ENCODE assay signal across 8 mouse cellular contexts in the genomic region with DNA sequence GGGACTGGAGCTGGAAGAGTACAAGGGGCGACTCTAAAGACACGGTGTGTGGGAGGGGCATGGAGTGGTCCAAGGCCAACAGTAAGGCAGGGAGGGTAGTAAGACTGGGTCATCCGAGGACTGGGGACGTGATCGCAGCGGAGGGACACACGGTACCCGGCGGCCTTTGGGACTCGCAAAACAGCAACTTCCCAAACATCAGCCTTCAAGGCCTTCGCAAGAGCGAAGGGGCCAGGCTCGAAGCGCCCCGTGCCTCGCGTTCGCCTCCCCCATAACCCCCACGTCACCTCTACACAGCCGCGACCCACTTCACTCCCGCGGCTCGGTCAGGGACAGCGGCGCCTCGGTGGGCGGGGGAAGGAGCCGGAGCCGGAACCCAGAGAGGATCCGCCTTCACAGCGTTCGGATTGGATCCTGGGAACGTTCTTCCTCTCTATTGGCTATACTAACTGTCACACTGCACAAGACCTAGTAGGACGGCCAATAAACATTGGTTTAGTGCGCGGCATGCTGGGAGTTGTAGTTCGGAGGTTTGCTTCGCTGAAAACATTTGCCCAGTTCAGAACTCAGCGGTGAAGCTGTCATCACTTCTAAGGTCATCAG. TPM values are rescaled to one million over a fixed set of nuclear protein-coding genes. Genes with fewer than 3 reads are reported as not detected.
A peak's percentile ranks its signal among the peaks of the same experiment; 100 is the strongest.
DNase-seq lines count a peak whose midpoint lies in the region; ATAC-seq and TF ChIP-seq lines count a peak whose summit lies in the region.

Zfp691 (minus strand) TSS at position 345 of the 603 bp plus-strand sequence.

- TF ChIP-seq CTCF in gastrocnemius, adult 2 months (IDR thresholded peaks at IDR 0.05), result no peak
- no peak for TF ChIP-seq CTCF in hindbrain, postnatal 0 days (IDR thresholded peaks at IDR 0.05; ENCODE audit: low read depth)
- no peak for TF ChIP-seq CTCF in left cerebral cortex, adult 2 months (IDR thresholded peaks at IDR 0.05)

- no peaks in the 10 kb centered on the region for H3K27me3 ChIP-seq in hindbrain, postnatal 0 days (ENCODE audit: insufficient read depth, low read length)

- peak within 1 kb of the TSS; percentile 98 for H3K27ac ChIP-seq in gastrocnemius, adult 2 months
- H3K27ac ChIP-seq in hindbrain, postnatal 0 days, result peak within 1 kb of the TSS; percentile 68; the same call in 1 of the 2 replicates
- H3K27ac ChIP-seq in left cerebral cortex, adult 2 months, result peak within 1 kb of the TSS; percentile 84

- peak within 1 kb of the TSS; percentile 97 for H3K4me3 ChIP-seq in gastrocnemius, adult 2 months
- peak within 1 kb of the TSS; percentile 79 for H3K4me3 ChIP-seq in hindbrain, postnatal 0 days (ENCODE audit: low read length)
- peak within 1 kb of the TSS; percentile 86 for H3K4me3 ChIP-seq in left cerebral cortex, adult 2 months

- intact Hi-C loops in gastrocnemius, adult 2 months (cut with DNase I), result no loop called here
- intact Hi-C loops in left cerebral cortex, adult 2 months (cut with DNase I), result loop anchor here (1.0 to 10.0 kb wide), 2 partner anchors 30 to 549 kb away; partner anchors contain the start of genes Cfap57 and Ebna1bp2

- H3K4me1 ChIP-seq in hindbrain, postnatal 0 days (ENCODE audit: insufficient read depth, low read length), result peaks cover 9% of the 10 kb centered on the region

- peak; percentile 99 for ATAC-seq in common myeloid progenitor, adult 5-6 weeks (replicated peaks; ENCODE audit: low read depth, poor library complexity, severe bottlenecking)
- ATAC-seq in hindbrain, postnatal 0 days, result peak; percentile 100
- ATAC-seq in megakaryocyte, adult 5-6 weeks (ENCODE audit: poor library complexity, severe bottlenecking), result peak; percentile 97

- peak within 1 kb of the TSS; percentile 95 for H3K4me2 ChIP-seq in hindbrain, postnatal 0 days (ENCODE audit: low read depth, low read length)

- H3K9ac ChIP-seq in hindbrain, postnatal 0 days (replicated peaks; ENCODE audit: low read length), result peak within 1 kb of the TSS; percentile 75

- DNase-seq in ZHBTc4 (ENCODE audit: low read depth, low spot score), result peak; percentile 97
- peak; percentile 95 for DNase-seq in gastrocnemius, adult 2 months
- DNase-seq in hindbrain, postnatal 0 days (ENCODE audit: low spot score), result peak; percentile 98
- DNase-seq in left cerebral cortex, adult 2 months (ENCODE audit: extremely low spot score in 1 of 2, low spot score in 2 of 2), result peak; percentile 92 to 94
- DNase-seq in right cerebral cortex, adult 2 months (ENCODE audit: low spot score in 2 of 2), result peak; percentile 96 to 98
- peak; percentile 93 for DNase-seq in urinary bladder, postnatal 14 days (ENCODE audit: low spot score)

- 0 out of 2 replicates have a peak, but pooled peaks cover 4% of the 10 kb centered on the region for H3K36me3 ChIP-seq in hindbrain, postnatal 0 days (ENCODE audit: insufficient read depth, low read length)

- under 1% methylated on average over 40 of the region's 40 CpGs for WGBS in hindbrain, postnatal 0 days

- no peaks in the 10 kb centered on the region for H3K9me3 ChIP-seq in hindbrain, postnatal 0 days (ENCODE audit: low read length)

RNA-seq across cellular contexts. Expression of gene Zfp691, which starts in this region (rescaled TPM):
- total RNA-seq in common myeloid progenitor, adult 5-6 weeks (2017), result 4.1 and 5.2 TPM in 2 replicates
- 10 to 100 TPM; 16.8 to 26.4 TPM for total RNA-seq in gastrocnemius, adult 2 months (2021)
- total RNA-seq in hindbrain, postnatal 0 days (2014; rRNA removed), result 4.6 and 198 TPM in 2 replicates
- polyA plus RNA-seq in hindbrain, postnatal 0 days (2015; fragmentation: Nextera tagmentation; extraction: Ambion mirVana), result 3.6 and 3.7 TPM in 2 replicates
- 1 to 10 TPM; 7.5 to 7.8 TPM for total RNA-seq in left cerebral cortex, adult 2 months (2021)
- 7.0 and 10.2 TPM in 2 replicates for total RNA-seq in megakaryocyte, adult 5-6 weeks (2015)
- 1.9 and 4.5 TPM in 2 replicates for total RNA-seq in megakaryocyte, adult 5-6 weeks (2017)

Comparison
In these comparisons a context has a peak if more than half of its experiments do, and no peak if none do; other contexts are left out.
1. Peak in every context shown above with its lines: DNase-seq, ATAC-seq, H3K4me3 ChIP-seq and H3K27ac ChIP-seq.